Mouse (Mus musculus): ENCODE measurements around the gene B4galnt3. TPM values are rescaled to one million over a fixed set of nuclear protein-coding genes. Genes with fewer than 3 reads are reported as not detected.
A peak's percentile ranks its signal among the peaks of the same experiment; 100 is the strongest.
"Not testable (repeated sequence)": the region's sequence is repeated elsewhere in the genome, so short reads cannot be mapped to it uniquely, and the experiment has no call there.

Gene B4galnt3
- not detected in 2 replicates for total RNA-seq (2014; fragmentation: Nextera tagmentation)
- total RNA-seq (2017), result not detected in 2 replicates

DNA sequence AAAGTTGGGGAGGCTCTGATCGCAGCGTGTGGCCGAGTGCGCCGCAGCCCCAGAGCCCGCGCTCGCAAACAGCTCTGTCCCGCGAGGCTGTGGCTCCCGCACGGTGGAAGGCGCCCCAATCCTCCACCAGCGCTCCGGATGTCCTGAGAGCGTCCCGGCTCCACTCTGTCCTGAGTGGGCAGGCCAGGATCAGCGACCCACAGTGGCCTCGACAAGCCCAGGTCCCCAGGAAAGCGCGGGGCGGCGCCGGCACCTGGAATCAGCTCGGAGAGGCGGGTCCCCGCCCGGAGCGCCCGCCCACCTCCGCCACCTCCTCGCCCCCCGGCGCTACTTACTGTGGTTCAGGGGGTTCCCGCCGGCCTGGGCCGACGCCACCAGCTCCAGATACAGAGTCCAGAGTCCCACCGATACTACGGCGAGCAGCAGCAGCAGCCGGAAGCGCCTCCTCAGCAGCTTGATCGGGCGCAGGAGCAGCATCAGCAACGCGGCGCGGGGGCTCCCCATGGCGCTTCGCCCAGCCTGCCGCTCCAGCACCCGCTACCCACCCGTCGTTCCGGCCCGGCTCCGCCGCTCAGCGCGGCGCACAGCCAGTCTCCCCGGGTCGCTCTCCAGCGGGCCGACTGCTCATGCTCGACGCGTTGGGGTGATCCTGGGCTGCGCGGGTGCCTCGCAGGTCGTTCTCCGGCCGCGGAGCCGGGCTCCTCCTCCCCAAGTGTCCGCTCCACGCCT is at the start of gene B4galnt3, which contains the start of gene D330020A13Rik:
Gene B4galnt3, minus strand, starts transcription at position 504 of the 729 bp plus-strand sequence.
Gene D330020A13Rik, plus strand, starts transcription at position 309 of the 729 bp plus-strand sequence.
- peak; percentile 56 for ATAC-seq (replicated peaks; ENCODE audit: poor library complexity, severe bottlenecking)

- ATAC-seq (replicated peaks; ENCODE audit: poor library complexity, severe bottlenecking), result no peak
Measured at GRCm38 (mm10) chr6:120343992-120344391, 49.6 kb upstream of the B4galnt3 start.

- no peak for ATAC-seq (replicated peaks; ENCODE audit: poor library complexity, severe bottlenecking)
Measured at GRCm38 (mm10) chr6:120332351-120332750, 38.0 kb upstream of the B4galnt3 start.

GRCm38 (mm10) chr6:120324295-120324927 is 30.1 kb upstream of the B4galnt3 start:
- ATAC-seq (replicated peaks; ENCODE audit: poor library complexity, severe bottlenecking), result peak; percentile 63

- ATAC-seq (replicated peaks; ENCODE audit: poor library complexity, severe bottlenecking), result no peak
Measured at GRCm38 (mm10) chr6:120320369-120320768, 26.0 kb upstream of the B4galnt3 start.

DNA sequence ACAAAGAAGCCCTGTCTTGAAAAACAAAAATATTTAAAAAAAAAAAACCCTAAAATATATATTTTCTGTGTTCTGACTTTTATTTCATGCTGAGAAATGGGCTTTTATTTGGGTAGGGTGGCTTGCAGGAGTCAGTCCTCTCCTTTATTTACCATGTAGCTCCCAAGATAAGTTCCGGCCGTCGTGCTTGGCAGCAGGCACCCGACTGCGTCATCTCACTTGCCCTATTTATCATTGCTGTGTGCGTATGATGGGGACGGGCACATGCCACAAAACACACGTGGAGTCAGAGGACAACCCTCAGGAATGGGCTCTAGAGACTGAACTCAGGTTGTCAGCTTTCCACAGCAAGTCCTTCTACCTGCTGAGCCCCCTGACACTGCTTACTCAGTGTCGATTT is 24.8 kb upstream of the B4galnt3 start:
- no peak for ATAC-seq (replicated peaks; ENCODE audit: poor library complexity, severe bottlenecking)

DNA sequence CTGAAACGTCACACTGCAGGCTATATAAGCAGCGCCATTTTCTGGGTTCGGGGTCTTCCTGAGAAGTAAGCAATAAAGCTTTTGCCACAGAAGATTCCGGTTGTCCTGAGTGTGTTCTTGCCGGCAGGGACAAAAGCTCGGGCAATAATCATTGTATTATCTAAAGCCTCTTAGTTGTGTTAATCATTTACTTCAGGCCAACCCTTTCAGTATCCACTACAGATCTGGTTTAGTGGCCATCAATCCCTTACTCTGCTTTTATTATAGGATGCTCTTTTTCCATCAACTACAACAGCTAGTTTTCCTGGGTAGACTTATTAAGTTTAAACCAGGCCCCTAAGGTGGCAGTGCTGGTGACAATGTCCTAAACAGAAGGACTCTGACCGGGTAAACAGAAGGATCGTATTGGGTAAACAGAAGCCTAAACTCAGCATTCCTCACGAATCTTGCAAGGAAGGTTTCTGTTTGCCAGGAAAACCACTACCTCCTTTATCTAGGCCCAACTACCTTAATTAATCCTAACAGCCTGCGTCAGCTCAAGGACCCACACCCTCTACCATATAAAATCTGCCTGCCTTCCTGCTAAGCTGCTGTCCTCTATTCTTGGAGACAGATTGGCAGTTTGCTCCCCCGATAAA is 24.1 kb upstream of the B4galnt3 start:
- ATAC-seq (replicated peaks; ENCODE audit: poor library complexity, severe bottlenecking), result no peak

DNA sequence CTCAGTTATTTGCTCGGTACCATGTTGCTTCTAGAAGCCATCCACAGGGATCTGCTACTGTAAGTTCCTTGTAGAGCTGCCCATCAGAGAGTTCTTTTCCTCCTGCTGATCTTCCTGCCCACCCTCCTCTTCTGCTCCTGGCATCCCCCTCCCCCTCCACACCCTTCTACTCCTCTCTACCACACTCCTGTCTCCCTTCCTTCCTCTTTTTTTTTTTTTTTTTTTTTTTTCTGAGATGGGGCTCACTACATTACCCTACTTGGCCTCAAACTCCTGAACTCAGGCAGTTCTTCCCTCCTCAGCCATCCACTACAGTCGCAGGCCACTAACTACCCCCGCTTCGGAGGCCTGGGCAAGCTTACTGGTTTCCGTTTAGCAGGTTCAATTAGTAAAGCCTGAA is 18.1 kb upstream of the B4galnt3 start:
- peak; percentile 74 for ATAC-seq (replicated peaks; ENCODE audit: poor library complexity, severe bottlenecking)

GRCm38 (mm10) chr6:120309787-120310186 is 15.4 kb upstream of the B4galnt3 start:
- ATAC-seq (replicated peaks; ENCODE audit: poor library complexity, severe bottlenecking), result no peak

GRCm38 (mm10) chr6:120309338-120309737 is 15.0 kb upstream of the B4galnt3 start:
- no peak for ATAC-seq (replicated peaks; ENCODE audit: poor library complexity, severe bottlenecking)

- ATAC-seq (replicated peaks; ENCODE audit: poor library complexity, severe bottlenecking), result no peak
Measured at GRCm38 (mm10) chr6:120306859-120307594, 12.7 kb upstream of the B4galnt3 start.

GRCm38 (mm10) chr6:120302755-120303316 is 8.5 kb upstream of the B4galnt3 start:
- ATAC-seq (replicated peaks; ENCODE audit: poor library complexity, severe bottlenecking), result no peak

DNA sequence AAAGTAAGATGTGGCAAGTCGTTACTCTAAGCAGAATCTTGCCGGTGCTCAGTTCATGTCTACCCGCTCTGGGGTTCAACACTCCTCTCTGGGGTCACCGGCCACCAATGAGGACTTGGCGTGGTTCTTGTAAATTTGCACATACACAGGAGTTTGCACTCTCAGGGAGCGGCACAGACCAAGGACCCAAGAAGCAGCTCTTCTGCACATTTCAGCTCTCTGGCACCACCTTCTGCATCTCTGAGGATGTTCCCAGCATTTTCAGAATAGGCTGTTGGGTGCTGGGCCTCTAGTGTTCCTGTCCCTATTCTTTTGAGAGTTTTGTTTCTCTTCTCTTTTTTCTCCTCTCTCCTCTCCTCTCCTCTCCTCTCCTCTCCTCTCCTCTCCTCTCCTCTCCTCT is 6.8 kb upstream of the B4galnt3 start:
- peak; percentile 59; the same call in 1 of the 2 replicates for ATAC-seq (replicated peaks; ENCODE audit: poor library complexity, severe bottlenecking)

DNA sequence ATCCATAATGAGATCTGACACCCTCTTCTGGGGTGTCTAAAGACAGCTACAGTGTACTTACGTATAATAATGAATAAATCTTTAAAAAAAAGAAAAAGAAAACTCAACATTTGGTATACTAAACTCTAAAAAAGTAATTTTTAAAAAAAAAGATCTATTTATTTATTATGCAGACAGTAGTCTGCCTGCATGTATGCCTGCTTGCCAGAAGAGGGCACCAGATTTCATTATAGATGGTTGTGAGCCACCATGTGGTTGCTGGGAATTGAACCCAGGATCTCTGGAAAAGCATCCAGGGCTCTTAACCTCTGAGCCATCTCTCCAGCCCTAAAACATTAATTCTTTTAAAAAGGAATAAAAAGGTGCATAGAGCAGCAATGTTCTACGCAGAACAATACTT is 2.2 kb upstream of the B4galnt3 start:
- not testable (repeated sequence) for ATAC-seq (replicated peaks; ENCODE audit: poor library complexity, severe bottlenecking)

DNA sequence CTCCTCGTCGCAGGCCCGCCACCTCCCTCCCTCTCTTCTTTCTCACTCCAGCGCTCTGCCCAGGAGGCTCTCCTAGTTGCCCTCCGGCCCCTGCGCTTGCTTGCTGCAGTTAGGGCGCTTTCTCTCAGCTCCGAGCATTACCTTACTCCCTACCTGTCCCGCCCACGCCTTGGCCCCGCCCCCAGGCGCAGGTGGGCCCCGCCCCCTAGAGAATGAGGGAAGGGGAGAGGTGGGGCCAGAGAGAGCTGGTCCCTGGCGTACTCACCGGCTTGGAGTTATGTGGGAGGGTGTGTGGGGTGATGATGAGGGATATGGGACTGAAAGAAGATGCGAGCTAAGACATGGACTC is 400 bp upstream of the B4galnt3 start:
- 0 out of 2 replicates have a peak, but pooled peaks have one; percentile 5 for ATAC-seq (replicated peaks; ENCODE audit: poor library complexity, severe bottlenecking)

DNA sequence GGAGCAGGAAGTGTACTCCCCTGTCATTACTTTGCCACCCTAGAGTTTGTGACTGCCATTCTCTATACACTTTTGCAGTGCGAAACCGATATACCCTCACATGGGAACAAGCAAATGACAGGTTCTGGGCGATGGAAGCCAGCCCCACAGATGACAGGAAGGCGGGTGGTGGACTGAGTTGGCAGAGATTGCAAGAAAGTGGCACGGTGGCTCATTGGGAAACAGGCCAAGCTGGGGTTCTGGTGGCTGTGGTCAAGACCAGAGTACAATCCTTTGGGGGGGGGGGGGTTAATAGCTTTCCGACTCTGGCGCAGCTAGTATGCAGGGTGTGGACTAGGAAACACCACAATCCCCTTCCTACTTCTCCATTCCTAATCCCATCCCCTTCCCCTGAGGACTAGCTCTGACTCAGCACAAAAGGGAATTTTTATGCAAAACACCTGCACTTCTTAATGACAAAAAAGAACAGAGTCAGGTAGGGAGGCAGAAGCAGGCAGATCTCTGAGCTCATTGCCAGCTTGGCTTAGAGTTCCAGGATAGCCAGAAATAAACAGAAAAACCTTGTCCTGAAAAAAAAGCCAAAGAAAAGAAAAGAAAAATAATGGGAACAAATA is 2.9 kb downstream of the B4galnt3 start:
- no peak for ATAC-seq (replicated peaks; ENCODE audit: poor library complexity, severe bottlenecking)

DNA sequence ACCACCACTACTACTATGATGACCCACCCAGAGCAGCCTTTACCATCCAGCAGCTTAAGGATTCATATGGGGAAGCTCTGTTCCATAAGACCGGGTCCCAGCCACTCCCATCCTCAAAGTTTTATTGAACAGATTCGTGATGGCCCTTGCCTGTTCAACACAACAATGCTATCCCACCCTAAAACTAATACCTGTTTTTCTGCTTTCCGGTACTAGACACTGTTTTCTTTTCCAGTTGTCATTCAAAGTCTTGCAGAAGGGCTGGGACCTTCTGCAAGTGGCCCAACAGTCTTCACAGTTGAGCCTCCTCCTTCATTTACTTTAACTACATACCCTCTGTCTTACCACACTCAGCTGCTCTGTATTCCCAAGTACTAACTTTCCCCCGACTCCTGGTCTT is 4.9 kb downstream of the B4galnt3 start:
- ATAC-seq (replicated peaks; ENCODE audit: poor library complexity, severe bottlenecking), result no peak

DNA sequence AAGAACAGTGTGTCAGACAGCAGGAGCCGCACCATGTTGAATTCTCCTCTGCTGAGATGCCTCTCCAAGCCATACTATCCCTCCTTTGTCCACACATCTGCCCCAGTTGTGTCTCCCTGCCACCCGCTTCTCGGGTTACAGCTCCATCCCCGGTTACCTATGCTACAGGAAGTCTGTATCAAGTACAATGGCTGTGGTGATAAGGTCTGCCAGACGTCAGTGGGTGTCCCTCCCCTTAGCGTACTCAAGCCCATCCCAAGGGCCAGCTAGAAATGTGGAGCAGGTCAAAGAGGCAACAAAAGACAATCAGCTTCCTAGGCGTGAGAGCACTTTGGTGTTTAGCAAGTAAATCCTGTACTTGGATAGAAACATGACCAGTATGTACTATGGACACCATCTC is 5.8 kb downstream of the B4galnt3 start:
- no peak for ATAC-seq (replicated peaks; ENCODE audit: poor library complexity, severe bottlenecking)

DNA sequence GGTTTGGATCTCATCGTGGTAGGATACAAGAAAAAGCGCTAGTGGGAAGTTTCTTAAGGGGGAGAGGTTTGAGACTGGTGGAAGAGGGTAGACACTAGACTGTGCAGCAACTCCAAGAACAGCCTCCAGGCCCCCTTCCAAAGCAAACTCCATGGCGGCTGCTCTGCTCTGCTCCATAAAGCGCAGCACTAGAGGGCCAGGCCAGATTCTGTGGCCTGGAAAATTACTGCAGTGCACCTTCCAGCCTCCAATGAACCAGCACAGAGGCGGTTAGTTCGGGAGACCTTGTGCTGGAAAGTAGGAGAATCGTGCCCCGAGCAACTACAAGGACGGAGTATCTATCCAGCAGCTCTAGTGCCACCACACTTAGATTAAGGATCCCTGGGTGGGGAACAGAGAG is 7.1 kb downstream of the B4galnt3 start:
- ATAC-seq (replicated peaks; ENCODE audit: poor library complexity, severe bottlenecking), result no peak

DNA sequence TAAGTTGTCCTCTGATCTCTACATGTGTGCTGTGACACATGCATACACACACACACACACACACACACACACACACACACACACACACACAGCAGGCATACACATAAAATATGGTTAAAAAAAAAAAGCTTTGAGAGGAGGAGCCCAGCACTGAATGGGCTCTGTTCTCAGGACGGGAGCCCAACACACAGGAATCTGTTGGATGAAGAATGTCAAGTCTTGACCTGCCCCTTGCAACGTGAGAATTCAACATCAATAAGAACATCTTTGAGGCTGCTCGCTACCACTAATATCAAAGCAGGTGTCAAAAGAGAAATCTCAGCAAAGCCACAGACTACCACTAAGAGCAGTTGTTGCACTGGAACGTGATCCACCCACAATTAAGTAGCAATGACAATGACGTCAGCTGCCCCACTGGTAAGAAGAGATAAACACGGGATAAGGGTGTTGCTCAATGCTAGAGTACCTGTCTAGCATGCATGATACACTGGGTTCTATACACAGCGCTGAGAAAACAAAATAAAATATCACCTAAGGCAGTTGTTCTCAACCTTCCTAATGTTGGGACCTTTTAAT is 17.4 kb downstream of the B4galnt3 start:
- ATAC-seq (replicated peaks; ENCODE audit: poor library complexity, severe bottlenecking), result no peak
